Mouse (Mus musculus) central nervous system, embryonic 14 days (tissue): ENCODE results near the gene Pim1. TPM values are rescaled to one million over a fixed set of nuclear protein-coding genes. Genes with fewer than 3 reads are reported as not detected.

Experiments used
- polyA plus RNA-seq: library from polyadenylated mRNA; depleted of rRNA; stranded (reverse); fragments of >200 nt; gene quantifications from 2 replicates; pipeline ENCODE4 v1.2.3, GENCODE M21; 2012; rRNA removed

Pim1 gene
- polyA plus RNA-seq = 15.1 and 15.2 TPM in 2 replicates

GRCm38 (mm10) chr17:29490713-29491581 is at the start of gene Pim1:
TSS of gene Pim1 (plus strand) at chr17:29490753.

Other genes starting within 250 kb of the Pim1 start
- 77.9 and 78.3 TPM in 2 replicates for gene Ppil1, start 226.6 kb upstream of the Pim1 start, polyA plus RNA-seq
- gene BC004004, start 222.0 kb upstream of the Pim1 start, polyA plus RNA-seq = 68.0 and 74.2 TPM in 2 replicates
- 3.0 and 3.1 TPM in 2 replicates for gene Pi16, start 173.1 kb upstream of the Pim1 start, polyA plus RNA-seq
- gene Mtch1, start 142.8 kb upstream of the Pim1 start, polyA plus RNA-seq = 629 and 649 TPM in 2 replicates
- 7.5 and 7.9 TPM in 2 replicates for gene Fgd2, start 129.8 kb upstream of the Pim1 start, polyA plus RNA-seq
- not detected in 2 replicates for gene Gm17657, start 58.9 kb downstream of the Pim1 start, polyA plus RNA-seq
- gene Tbc1d22b, start 59.0 kb downstream of the Pim1 start, polyA plus RNA-seq = 28.9 and 32.1 TPM in 2 replicates
- gene Tmem217, start 61.6 kb downstream of the Pim1 start, polyA plus RNA-seq = 0.15 and 0.17 TPM in 2 replicates
- 65.8 and 66.6 TPM in 2 replicates for gene Rnf8, start 124.0 kb downstream of the Pim1 start, polyA plus RNA-seq
- gene Gm28043, start 124.1 kb downstream of the Pim1 start, polyA plus RNA-seq = 3.3 and 3.5 TPM in 2 replicates
- gene Cmtr1, start 169.8 kb downstream of the Pim1 start, polyA plus RNA-seq = 58.4 and 68.5 TPM in 2 replicates
- gene Ccdc167, start 226.3 kb downstream of the Pim1 start, polyA plus RNA-seq = 18.4 and 21.8 TPM in 2 replicates